Mouse (Mus musculus): ENCODE results near the gene Zfp995. TPM values are rescaled to one million over a fixed set of nuclear protein-coding genes. Genes with fewer than 3 reads are reported as not detected.

Zfp995 gene
- total RNA-seq (2023): 10 to 100 TPM in 1 of 2 experiments, 1 to 10 TPM in 1; 7.3 to 11.0 TPM

GRCm38 (mm10) chr17:21909456-21910052 is at the start of gene Zfp995:
Zfp995 (minus strand) TSS chr17:21909926.

GRCm38 (mm10) chr17:21845545-21846321 is 64.0 kb downstream of the Zfp995 start, which contains the start of gene Zfp820:
Zfp820 (minus strand) TSS chr17:21845772.

Other genes with a start within 250 kb of the Zfp995 start
- 1 to 10 TPM; 3.2 to 7.8 TPM for gene Gm10226, start 218.1 kb downstream of the Zfp995 start, total RNA-seq (2023)
- gene Zfp760, start 202.2 kb downstream of the Zfp995 start, total RNA-seq (2023): 1 to 10 TPM; 3.3 to 3.7 TPM
- 1 to 10 TPM; 2.1 to 5.3 TPM for gene Zfp229, start 179.1 kb downstream of the Zfp995 start, total RNA-seq (2023)
- under 1 TPM in 1 of 2 experiments, not detected in 1; 0.34 TPM for gene Zfp820, start 64.2 kb downstream of the Zfp995 start, total RNA-seq (2023)
- 10 to 100 TPM; 14.0 TPM for gene Zfp942, start 52.5 kb upstream of the Zfp995 start, total RNA-seq (2023)
- gene Zfp943, start 52.6 kb upstream of the Zfp995 start, total RNA-seq (2023): 10 to 100 TPM; 16.7 to 17.2 TPM

Measured in monocyte, adult 59 days (primary cell).